Mouse (Mus musculus) ES-Bruce4 (cell line): ENCODE data around the gene Otogl.

Source experiments
- CTCF ChIP-seq: IDR thresholded peaks from one replicate; pipeline ENCODE4 v1.8.1; 2011; ENCODE audit warnings: low read depth, low read length
- EP300 ChIP-seq: IDR thresholded peaks from 2 replicates; pipeline ENCODE4 v1.6.1; 2011; ENCODE audit warnings: low read depth, low read length; ENCODE audit not compliant: insufficient read depth
- POLR2A ChIP-seq: IDR thresholded peaks from one replicate; pipeline ENCODE4 v1.8.1; 2011; ENCODE audit warnings: low read length; ENCODE audit not compliant: insufficient read depth

DNA sequence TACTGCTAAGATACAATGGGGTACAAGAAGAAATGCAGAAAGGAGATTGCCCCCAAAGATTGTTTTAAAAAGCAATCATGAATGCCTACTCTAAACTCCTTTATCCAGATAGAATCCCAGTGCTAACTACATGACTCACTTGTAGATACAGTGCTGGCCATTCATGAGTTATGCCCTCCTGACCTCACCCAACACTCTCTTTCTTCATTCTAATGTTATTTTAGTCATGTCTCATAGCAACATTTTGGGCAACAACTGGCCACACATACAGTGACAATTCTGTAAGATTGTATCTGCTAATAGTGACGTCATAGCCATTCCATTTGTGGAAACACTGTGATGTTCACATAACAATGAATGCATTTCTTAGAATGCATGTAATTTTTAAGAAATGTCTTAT, 21.6 kb upstream of the Otogl start:
- TF ChIP-seq CTCF (no peak), POLR2A (no peak), EP300 (no peak)
